Mouse (Mus musculus): Measurements from ENCODE around the gene Mthfsl.
"Not testable (repeated sequence)": the region's sequence is repeated elsewhere in the genome, so short reads cannot be mapped to it uniquely, and the experiment has no call there.

GRCm38 (mm10) chr9:88746687-88747086 lies 26.6 kb upstream of the Mthfsl start:
- TF ChIP-seq CTCF (IDR thresholded peaks at IDR 0.05; ENCODE audit: low read depth, low read length); POLR2A (IDR thresholded peaks at IDR 0.05; ENCODE audit: insufficient read depth, low read length); EP300 (IDR thresholded peaks at IDR 0.05; ENCODE audit: insufficient read depth, low read depth, low read length): not testable (repeated sequence)

All from ES-Bruce4 (cell line).